Mouse (Mus musculus): Measurements from ENCODE around the gene Lmln.
"Not testable (repeated sequence)": the region's sequence is repeated elsewhere in the genome, so short reads cannot be mapped to it uniquely, and the experiment has no call there.

Lmln gene

DNA sequence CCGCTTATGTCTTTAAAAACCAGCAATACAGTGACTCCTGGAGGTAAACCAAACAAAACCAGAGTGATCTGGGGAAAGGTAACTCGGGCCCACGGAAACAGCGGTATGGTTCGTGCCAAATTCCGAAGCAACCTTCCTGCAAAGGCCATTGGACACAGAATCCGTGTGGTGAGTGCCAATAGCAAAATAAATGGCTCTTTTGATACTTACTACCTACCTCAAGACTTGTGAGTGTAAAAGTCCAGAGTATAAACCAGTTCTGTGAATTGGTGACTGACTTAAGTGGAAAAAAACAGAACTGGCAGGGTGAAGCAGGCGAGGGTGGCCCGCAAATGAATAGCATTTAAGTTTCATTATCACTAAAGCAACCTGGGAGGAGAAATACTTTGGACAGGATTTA is 3.7 kb upstream of the Lmln start:
- DNase-seq: not testable (repeated sequence)

DNA sequence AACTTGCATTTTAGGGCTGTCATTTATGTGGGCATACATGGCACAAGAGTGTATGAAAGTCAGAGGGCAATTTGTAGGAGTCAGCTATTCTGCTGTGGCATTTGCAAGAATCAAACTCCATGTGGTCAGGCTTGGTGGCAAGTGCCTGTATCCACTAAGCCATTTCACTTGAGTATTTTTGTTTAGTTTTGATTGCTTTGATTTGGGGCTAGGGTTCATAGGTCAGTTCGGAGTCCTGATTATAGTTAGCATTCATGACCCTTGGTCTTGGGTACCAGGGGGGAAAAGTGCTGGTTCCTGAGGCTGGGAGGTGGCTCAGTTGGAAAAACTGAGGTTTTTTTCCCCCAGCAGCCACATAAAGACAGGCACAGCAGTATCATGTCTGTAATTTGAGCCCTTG is 2.9 kb upstream of the Lmln start:
- no peak for DNase-seq

DNA sequence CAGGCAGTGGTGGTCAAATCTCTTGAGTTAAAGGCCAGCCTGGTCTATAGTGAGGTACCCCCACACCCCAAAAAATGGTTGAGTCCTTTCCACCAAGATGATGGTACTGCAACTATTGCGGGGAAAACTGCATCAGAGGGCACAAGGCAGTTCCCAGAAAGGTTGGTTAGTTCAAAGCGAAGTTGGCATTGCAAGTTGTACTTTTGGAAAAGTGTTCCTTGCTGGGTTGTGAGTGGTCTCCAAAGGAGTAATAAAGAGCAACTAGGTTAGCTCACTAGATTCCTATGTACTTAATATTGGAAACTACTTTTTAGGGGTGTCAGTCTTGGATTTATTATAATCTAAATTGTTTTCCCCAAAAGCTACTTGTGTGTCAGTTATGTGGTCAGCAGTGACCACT is 1.4 kb upstream of the Lmln start:
- no peak for DNase-seq

DNA sequence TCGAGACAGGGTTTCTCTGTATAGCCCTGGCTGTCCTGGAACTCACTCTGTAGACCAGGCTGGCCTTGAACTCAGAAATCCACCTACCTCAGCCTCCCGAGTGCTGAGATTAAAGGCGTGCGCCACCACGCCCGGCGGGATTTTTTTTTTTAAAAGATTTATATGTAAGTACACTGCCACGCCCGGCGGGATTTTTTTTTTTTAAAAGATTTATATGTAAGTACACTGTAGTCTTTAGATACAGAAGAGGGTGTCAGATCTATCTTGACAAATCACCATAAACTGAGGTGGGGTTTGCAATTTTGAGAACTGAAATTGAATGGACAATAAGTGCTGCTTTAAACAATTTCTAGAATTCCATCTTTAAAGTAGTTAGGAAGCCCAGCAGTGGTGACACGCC is 921 bp upstream of the Lmln start:
- DNase-seq: no peak

DNA sequence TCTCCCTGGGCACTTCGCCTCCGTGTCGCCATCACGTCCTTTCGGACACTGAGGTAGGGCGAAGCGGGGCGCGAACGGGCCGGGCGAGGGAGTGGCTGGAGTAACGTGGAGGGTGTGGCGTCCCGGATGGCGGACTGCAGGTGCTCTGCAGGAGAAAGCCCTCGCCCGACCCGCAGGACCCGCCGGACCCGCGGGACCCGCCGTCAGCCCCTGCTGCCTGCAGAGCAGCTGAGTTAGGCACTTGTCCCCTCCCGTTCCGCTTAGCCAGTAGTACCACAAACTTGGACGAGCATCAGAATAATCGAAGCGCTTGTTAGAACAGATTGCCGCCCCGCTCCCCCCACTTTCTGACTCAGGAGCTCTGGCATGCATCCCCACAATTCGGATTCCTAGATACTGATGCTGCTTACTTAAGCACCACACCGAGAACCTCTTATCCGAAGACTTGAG is 386 bp downstream of the Lmln start:
- no peak for DNase-seq

DNA sequence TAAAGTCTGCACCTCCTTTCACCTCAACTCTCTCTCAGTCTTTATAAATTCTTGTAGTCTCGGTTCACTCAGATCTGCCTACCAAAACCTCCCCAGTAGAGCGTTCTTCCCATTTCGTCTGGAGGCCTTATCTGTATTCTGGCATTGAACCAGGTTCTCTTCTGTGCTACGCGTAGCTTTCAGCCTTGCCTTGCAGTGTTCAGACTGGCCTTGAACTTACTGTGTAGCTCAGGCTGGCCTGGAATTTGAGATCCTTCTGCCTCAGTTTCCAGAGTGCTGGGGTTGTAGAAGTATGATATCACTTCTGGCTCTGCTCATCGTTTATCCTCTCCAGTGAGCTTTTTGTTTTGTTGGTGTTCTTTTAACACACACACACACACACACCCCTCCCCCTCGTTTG is 946 bp downstream of the Lmln start:
- no peak for DNase-seq

DNA sequence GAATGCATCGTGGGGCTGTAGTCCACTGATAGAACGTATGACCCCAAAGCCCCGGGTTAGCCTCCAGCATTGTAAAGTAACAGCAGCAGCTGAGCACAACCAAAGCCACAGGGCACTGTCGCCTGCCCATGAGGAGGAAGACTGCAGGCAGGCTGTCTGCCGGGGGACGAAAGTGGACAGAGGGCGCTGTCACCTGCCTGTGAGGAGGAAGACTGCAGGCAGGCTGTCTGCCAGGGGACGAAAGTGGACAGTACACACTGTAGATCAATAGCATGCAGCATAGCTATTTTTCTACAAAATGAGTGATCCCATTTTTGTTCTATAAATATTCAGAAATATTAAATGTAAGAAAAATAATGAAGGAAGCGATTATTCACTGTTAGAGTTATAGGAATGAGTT is 2.3 kb downstream of the Lmln start:
- DNase-seq: no peak

DNA sequence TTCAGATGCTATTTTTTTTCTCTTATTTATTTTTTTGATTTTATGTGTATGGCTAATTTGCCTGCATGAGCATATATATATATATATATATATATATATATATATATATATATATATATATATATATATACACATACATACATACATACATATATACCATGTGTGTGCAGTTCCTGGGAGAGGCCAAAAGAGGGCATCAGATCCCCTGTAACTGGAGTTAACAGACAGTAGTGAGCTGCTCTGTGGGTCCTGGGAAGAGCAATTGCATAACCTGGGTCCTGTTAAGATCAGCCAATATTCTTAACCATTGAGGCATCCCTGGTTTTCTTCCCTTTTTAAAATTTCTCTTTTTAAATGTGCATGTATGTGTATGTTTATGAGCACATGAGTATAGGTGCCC is 8.6 kb downstream of the Lmln start:
- no peak for DNase-seq

DNA sequence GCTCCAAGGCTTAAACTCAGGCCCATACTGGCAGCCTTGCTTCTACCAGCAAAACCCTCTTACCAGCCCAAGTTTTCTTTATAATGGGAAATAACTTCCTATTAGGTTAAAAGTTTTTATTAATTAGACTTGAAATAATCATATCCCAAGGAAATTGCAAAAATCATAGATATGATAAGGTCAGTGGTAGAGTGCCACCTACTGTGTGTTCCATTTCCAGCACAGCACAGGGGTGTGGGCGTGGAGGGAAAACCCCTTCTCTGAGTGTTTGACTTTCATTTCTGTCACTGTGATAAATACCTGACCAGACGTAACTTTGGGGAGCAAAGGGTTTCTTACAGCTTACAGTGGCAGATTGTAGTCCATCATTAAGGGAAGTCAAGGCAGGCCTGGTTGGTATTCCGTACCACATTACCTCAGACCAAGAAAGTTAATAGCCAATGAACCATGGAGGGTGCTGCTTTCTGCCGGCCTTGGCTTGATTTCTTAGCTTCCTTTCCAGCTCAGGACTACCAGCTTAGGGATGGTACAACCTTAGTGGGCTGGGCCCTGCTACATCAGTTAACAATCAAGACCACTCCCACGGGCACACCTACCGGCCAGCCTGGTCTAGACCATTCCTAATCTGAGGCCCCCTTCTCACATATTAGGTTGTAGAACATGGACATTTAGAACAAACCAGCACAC is 10.7 kb downstream of the Lmln start:
- DNase-seq: peak; percentile 22 to 45

DNA sequence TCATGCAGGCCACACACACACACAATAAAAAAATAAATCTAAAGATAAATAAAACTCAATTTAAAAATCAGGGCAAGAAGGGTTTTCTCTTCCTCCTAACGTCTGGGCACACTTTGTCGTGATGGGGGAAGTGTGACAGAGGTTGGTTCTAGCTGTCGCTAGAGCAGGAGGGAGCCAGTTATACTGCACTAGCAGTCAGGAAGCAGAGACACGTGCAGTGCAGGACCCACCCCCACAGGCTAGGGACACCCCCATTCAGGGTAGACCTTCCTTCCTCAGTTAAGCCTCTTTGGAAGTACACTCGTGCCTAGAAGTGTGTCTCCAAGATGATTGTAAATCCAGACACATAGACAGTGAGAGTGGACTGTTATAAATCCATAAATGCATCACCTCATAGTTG is 12.6 kb downstream of the Lmln start:
- no peak for DNase-seq

DNA sequence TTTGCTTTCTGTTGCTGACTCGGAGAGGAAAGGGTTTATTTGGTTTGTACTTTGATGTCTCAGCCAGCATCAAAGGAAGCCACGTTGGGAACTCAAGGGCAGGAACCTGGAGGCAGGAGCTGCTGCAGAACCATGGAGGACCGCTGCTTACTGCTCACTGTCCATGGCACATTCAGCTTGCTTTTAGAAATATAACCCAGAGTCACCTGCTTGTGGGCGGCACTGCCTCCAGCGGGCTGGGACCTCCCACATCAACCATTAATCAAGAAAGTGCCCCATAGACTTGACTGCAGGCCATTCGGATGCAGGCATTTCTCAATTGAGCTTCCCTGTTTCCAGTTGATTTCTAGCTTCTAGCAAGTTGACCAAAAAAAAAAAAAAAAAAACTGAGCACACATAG is 13.8 kb downstream of the Lmln start:
- DNase-seq: no peak

DNA sequence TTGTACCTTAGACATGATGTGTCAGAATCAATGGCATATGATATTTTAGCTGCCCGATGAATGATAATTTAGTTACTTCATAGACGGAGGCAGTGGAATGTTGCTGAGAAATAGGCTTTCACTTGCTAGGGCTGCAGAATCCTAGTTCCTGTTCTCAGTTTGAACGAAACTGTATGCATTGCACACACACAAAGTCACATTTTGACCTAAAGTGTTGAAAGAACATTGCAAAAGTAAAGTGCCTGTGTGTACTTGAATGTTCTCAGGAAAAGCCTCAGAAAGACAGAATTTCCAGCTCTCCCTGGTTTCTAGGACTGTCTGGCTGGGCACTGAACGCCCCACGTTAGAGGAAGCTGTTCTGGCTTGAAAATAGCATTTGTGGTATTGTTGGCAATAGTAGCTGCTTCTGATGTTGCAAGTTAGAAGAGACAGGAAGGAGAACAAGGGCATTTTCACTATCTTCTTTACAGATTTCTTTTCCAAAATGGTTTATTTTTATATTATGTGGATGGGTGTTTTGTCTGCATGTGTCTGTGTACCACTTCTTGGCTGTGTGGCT is 14.8 kb downstream of the Lmln start:
- DNase-seq: no peak

DNA sequence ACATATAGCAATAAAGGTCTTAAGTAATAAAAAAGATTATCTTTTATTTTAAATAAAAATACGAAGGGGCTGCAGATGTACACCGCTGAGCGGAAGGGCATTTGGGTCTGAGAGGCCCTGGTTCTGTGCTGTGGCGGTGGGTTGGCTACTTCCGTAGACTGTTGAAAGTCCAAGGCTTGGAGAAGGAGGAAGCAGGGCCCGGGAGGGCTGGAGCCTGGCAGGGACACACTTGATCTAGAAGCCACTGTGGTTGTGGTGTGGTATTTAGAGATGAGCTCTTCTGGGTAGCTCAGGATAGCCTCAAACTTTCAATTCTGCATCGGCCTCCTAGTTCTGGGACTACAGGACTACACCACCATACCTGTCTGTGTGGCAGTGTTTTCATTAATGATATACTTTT is 17.7 kb downstream of the Lmln start:
- DNase-seq: no peak

DNA sequence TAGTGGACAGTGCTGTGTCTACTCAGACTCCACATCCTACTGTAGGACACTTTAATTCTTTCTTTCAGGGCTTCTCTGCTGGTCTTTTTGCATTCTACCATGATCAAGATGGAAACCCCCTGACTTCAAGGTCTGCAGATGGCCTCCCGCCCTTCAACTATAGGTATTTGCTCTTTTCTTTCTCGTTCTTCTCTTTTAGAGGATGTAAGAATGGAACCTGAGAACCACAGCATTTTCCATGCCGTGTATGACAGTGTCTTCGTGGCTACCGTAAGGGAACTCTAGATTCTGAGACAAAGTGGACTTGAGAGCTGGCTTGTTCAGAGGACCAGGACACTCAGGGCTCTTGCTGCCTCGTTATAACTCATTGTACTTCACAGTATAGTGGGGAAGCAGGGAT is 20.6 kb downstream of the Lmln start:
- DNase-seq: no peak

DNA sequence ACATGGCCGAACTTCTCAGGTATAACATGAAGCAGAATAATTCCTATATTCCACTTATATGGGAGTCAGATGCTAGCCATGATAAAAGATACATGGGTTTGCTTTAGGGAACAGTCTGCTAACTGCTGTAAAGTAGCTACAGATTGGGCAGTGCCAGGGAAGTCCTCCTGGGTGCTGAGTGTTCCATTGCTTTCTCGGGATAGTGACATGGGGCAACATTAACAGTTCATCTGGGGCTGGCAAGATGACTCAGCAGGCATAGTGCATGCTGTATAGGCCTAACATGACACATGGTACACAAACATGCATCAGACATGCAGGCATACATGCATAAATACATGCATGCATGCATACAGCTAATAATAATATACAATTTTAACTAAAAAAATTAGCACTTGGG is 21.7 kb downstream of the Lmln start:
- DNase-seq: no peak

DNA sequence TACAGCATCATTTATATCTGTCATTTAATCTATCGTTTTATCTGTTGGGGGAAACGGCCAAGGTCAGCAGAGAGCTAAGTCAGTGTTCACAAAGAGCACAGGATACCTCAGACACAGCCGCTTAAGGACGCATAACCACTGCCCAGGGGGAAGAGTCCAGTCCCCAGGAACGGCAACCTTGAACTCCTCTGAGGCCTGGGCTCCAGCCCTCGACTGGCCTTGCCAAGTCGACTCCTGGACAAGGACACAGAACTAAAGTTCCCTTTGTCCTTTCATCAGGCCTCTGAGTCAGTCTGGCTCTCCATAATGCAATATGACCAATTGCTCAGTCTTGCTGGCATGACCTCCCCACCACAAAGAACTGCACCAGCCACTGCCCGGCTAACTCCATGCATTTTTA is 23.3 kb downstream of the Lmln start:
- no peak for DNase-seq

DNA sequence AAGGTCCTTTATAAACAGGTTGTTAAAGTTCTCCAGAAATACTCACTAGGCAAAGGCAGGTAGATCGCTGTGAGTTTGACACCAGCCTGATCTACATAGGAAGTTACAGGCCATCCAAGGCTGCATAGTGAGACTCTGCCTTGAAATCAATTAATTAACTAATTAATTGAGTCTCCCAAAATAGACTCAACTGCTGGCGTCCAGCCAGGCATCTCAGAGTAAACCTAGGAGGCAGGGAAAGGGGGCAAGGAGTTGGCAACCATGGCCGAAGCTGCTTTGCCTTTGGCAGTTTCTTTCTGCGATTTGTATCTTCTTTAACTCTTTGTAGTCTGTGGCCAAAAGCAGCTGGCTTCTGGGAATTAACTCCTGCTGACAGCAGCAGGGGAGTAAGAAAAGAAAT is 51.4 kb downstream of the Lmln start:
- no peak for DNase-seq

DNA sequence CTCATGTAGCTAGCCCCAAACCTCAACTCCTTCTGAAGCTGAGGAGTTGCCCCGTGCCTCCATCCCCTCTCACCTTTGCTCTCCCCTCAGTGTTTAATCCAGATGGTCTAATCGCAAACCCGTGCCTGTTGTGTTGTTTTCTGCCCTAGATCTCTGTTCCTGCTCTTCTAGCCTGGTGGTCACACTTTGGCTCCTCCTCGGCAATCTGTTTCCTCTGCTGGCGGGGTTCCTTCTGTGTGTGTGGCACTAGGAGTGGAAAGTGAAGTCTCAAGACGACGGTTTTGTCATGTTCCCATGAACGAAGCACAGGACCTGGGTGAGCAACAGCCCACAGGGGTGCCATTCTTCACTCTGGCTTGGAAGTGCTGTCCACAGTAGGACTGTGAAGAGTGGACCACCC is 61.1 kb downstream of the Lmln start:
- no peak for DNase-seq

DNA sequence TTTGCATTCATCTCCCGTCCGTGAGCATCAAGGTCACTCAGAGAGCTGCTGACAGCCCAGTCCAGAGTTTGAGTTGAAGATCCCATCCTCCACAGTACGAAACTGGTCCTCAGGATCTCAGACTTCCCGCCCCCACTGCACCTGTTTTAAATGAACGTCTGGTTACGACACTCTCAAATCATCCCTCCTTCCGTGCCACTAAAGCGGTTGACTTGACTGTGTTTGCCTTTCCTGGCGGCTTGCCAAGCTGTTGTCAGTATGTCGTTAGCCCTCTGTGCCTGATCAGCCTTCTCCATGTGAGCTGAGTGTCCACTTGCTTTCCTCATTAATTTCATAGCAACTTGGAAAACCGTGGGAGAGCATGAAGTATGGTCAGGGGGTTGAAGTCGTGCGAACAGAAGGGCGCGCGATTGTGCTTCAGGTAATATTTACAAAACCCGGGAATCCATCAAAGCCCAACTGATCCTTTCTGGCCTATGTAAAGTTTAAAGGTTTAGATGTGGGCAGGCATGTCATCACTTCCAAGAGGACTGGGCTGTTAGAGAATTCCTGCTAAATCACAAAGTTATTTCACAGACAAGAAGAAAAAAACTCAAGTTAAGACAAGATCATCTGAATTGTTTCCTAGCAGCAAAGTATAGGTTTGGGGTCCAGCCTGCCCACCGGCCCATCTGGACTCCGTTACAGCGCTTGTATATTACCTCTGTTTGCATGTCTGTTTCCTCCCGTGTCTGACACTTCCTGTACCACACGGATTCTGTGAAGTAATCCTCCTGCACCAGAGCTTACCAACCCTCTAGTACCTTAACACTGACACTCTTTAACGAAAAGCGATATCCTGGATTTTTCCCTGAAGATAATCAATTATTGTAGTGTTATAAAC is 61.9 kb downstream of the Lmln start:
- no peak for DNase-seq

DNA sequence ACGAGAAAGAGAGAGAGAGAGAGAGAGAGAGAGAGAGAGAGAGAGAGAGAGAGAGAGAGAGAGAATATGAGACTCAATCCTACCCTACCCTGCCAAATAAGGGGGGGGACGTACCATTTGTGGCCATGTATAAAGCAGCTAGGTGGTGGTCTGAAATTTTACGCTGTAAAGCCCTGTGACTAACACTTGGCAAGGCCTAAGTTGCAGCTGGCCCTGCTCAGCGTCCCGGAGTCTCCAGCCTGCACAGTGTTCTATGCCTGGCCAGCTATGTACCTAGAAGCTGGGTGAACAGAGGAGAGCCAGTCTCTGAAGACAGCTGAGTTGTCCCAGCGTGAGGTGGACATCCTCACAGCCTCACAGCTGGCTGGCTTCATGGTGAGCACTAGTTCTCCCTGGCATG is 64.7 kb downstream of the Lmln start:
- no peak for DNase-seq

DNA sequence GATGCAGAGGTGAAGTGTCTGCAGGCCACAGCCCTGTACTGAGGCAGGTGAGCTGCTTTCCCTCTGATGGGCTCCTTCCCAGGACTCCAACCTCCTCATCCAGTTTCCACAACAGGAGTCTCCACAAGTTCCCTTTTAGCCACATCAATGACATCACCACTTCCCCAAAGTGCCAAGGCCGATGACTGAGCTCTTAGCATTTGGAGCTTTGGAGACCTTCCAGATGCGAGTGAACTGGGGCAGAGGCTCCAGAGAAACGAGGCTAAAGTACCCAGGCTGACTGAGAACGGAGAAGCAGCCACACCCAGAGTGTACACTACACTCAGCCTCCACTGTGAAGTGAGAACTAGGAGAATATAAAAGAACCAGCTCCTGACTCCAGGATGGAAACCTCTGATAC is 68.4 kb downstream of the Lmln start:
- DNase-seq: no peak

DNA sequence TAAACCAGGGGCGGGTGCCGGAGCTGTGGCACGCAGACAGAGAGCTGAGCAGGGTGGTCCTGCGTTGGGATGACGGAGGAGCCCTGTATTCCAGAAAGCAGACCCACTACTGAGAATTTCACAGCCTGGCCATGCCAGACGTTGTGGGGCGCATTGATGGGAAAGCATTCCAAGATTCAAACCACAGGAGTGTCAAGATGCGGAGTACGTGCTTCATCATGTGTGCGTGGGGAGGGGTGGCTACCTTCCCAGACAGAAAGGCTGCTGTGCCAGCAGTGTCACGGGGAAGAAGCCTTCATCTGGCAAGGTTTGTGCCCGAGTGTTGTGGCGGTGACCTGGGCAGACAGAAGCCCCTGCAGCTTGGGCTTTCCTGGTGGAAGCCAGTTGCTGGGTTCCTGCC is 70.9 kb downstream of the Lmln start:
- DNase-seq: no peak

DNA sequence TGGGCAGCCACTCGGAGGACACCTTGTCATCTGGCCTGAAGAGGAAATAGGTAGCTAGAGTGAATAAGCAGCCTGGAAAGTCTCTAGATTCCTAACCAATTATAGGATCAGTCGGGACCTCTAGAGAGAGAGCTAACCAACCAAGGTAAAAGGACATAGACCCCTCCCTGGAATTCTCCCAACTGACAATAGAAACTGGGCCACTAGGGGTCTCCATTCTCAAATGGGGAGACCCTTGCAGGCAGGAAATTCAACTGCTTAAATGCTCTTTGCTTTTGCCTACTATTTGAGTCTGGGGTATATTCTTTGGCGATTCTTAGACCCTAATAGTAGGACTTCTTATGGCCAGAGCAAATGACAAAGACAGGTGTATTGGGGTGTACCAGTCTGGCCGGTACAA is 72.8 kb downstream of the Lmln start:
- no peak for DNase-seq

DNA sequence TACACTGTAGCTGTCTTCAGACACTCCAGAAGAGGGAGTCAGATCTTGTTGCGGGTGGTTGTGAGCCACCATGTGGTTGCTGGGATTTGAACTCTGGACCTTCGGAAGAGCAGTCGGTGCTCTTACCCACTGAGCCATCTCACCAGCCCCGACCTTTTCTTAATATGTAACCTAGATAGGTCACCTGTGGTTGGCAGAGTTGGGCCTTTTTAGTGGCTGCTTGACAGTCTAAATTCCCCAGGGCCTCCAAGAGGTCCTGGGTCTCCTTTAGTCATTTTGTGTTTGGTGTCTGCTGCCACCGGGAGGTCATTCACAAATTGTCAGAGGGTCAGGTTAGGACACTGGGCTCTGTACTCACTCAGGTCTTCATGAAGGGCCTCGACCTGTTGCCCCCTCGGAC is 76.7 kb downstream of the Lmln start:
- not testable (repeated sequence) for DNase-seq

All from spleen, adult 18-20 months (tissue).